Mouse (Mus musculus) intestine, embryonic 14.5 days (tissue): ENCODE data around the gene Erlec1. TPM values are rescaled to one million over a fixed set of nuclear protein-coding genes. Genes with fewer than 3 reads are reported as not detected.

Experiments used
- ATAC-seq: fragments of 200-750 bp; cut with Nextera tagmentation; replicated peaks from 2 replicates; pipeline ENCODE4 v1.8.0; 2017; ENCODE audit warnings: low read depth, moderate number of reproducible peaks, moderate TSS enrichment, moderate library complexity; ENCODE audit not compliant: low FRiP score, low TSS enrichment
- DNase-seq: peaks from one replicate; pipeline ENCODE4 v3.0.0-alpha.2; 2018; ENCODE audit warnings: low spot score
- H3K27ac ChIP-seq: fragments of 300-500 bp; sonication (generic); 2 replicates; pipeline ENCODE4 v1.5.1; 2014; ENCODE audit warnings: low read depth, mild to moderate bottlenecking, control low read depth
- H3K27me3 ChIP-seq: fragments of 300-500 bp; sonication (generic); replicated peaks from 2 replicates; pipeline ENCODE4 v1.6.1; 2014; ENCODE audit warnings: low read length, control low read depth; ENCODE audit not compliant: control insufficient read depth, insufficient read depth
- H3K36me3 ChIP-seq: fragments of 300-500 bp; sonication (generic); 2 replicates; pipeline ENCODE4 v1.6.1; 2014; ENCODE audit warnings: low read length, control low read depth; ENCODE audit not compliant: control insufficient read depth, insufficient read depth
- H3K4me1 ChIP-seq: fragments of 300-500 bp; sonication (generic); replicated peaks from 2 replicates; pipeline ENCODE4 v1.6.1; 2014; ENCODE audit warnings: low read length, control low read depth, mixed read lengths; ENCODE audit not compliant: control insufficient read depth, insufficient read depth
- H3K4me2 ChIP-seq: fragments of 300-500 bp; sonication (generic); 2 replicates; pipeline ENCODE4 v1.6.1; 2014; ENCODE audit warnings: low read length
- H3K4me3 ChIP-seq: fragments of 300-500 bp; sonication (generic); 2 replicates; pipeline ENCODE4 v1.5.1; 2014; ENCODE audit warnings: low read depth, low read length, control low read depth, mixed read lengths
- H3K9ac ChIP-seq: fragments of 300-500 bp; sonication (generic); 2 replicates; pipeline ENCODE4 v1.6.1; 2014; ENCODE audit warnings: mild to moderate bottlenecking, low read length
- H3K9me3 ChIP-seq: fragments of 300-500 bp; sonication (generic); 2 replicates; pipeline ENCODE4 v1.6.1; 2016; ENCODE audit warnings: low read length, control low read depth; ENCODE audit not compliant: control insufficient read depth
- WGBS: fragments of 180-500 bp; shearing (Covaris S2); extraction: QIAGEN DNeasy Blood & Tissue Kit; methylation state at CpG from one replicate; pipeline ENCODE4 v1.1.7; 2014; 5-methylcytosine and 5-hydroxymethylcytosine counted together
- polyA plus RNA-seq: library from polyadenylated mRNA; unstranded; fragments of >200 nt; fragmentation: Nextera tagmentation; extraction: Ambion mirVana; gene quantifications from 2 replicates; pipeline ENCODE4 v1.2.1, GENCODE M21; 2014

Erlec1 gene
- polyA plus RNA-seq, 1 experiment from 2014 or later: 13.4 TPM

DNA sequence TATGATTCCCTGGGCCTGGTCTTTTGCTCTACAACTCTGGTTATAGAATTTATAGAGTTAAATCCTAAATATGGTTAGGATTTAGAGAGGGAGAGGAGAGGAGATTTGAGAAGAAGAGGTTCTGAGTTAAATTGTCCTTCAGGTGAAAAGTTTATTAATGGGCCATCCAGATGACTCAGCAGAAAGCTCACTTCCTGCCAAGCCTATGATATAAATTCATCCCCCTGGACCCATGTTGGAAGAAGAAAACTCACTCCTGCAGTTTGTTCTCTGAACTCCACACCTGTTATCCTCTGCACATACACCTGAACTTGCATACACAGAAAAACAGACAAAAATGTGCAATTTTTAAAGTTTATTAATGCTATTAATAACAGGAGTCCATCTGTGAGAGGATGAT is 54.8 kb downstream of the Erlec1 start:
- no peak for ATAC-seq
- no peak overlapping the region for H3K27ac ChIP-seq

DNA sequence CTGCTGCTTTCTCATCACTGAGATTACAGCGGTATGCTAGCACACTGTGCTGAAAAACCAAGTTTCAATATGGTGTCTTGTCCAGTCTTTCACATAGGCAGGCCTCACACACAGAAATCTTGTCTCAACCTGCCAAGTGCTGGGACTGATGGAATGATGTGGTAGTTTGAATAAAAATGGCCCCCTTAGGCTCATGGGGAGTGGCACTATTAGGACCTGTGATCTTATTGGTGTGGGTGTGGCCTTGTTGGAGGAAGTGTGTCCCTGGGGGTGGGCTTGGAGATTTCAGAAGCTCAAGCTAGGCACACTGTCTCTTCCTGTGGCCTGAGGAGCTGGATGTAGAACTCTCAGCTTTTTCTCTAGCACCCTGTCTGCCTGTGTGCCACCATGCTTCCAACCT is 57.9 kb downstream of the Erlec1 start:
- WGBS: 86% methylated on average over 1 of the region's 1 CpGs
- H3K4me3 ChIP-seq: no peak overlapping the region
- no peak overlapping the region for H3K4me2 ChIP-seq
- H3K4me1 ChIP-seq: no peaks in the 10 kb centered on the region
- DNase-seq: no peak
- no peaks in the 10 kb centered on the region for H3K9me3 ChIP-seq
- no peak overlapping the region for H3K27ac ChIP-seq
- no peak overlapping the region for H3K9ac ChIP-seq
- H3K27me3 ChIP-seq: no peaks in the 10 kb centered on the region
- ATAC-seq: no peak
- no peaks in the 10 kb centered on the region for H3K36me3 ChIP-seq

More for the DNA sequence above, 54.8 kb downstream of the Erlec1 start:
- H3K36me3 ChIP-seq: no peaks in the 10 kb centered on the region
- no peaks in the 10 kb centered on the region for H3K27me3 ChIP-seq
- no peaks in the 10 kb centered on the region for H3K4me1 ChIP-seq
- DNase-seq: no peak
- H3K4me2 ChIP-seq: no peak overlapping the region
- H3K9me3 ChIP-seq: no peaks in the 10 kb centered on the region
- no peak overlapping the region for H3K4me3 ChIP-seq
- no peak overlapping the region for H3K9ac ChIP-seq

DNA sequence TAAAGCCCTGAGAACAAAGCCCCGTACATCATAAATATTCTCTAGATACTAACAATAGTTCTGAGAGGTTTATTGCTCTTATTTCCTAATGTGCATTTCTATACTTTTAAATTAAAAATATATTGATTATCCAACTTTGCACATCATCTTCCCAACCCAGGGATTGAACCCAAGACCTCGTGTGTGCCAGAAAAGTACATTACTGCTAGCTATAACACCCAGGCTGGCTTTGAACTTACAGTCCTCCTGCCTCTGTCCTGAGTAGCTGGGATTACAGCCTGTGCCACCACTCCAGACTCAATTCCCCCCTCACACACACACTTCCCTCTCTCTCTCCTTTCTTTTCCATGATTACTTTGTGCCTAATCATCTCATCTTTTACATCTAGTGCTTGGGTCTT is 66.0 kb downstream of the Erlec1 start:
- H3K27ac ChIP-seq: no peak overlapping the region
- 89% methylated on average over 2 of the region's 2 CpGs for WGBS
- H3K4me3 ChIP-seq: no peak overlapping the region
- ATAC-seq: no peak
- no peaks in the 10 kb centered on the region for H3K4me1 ChIP-seq
- no peak overlapping the region for H3K9ac ChIP-seq
- no peaks in the 10 kb centered on the region for H3K9me3 ChIP-seq
- no peaks in the 10 kb centered on the region for H3K27me3 ChIP-seq
- no peak for DNase-seq
- no peaks in the 10 kb centered on the region for H3K36me3 ChIP-seq
- H3K4me2 ChIP-seq: no peak overlapping the region

DNA sequence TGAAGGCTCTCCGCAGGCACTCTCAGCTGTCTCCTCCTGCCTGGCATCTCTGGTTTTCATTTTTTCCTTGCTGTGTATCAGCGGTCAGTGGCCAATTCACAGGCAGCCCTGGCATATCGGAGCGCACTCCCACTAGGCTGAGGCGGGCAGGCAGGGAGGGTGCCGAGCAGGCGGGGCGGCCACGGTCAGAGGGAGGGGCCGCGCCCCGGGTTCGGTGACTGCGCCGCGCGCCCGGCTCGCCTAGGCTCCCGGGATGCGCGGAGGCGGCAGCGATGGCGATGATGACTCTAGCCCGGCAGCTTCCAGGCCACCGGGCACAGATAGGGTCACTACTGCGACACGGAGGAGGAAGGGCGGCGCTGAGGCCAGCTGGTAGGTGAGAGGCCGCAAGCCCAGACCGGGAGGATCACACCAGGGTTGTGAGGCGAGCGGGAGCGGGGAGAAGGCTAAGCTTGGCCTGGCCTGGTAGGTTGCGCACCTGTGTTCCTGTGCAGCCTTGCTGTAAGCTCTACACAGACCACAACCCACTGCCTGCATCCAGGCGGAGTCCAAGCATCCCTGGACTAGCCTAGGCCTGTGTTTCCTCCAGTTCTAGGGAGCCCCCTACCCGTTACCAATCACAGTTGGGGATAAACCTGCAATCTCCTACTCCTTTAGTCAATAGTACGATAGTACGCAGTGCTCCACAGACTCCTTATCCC is 68.8 kb downstream of the Erlec1 start, which contains the start of the genes Gpr75 and Asb3:
Gpr75 (plus strand) TSS at position 188 of the 701 bp plus-strand sequence.
Asb3 (plus strand) TSS at position 246 of the 701 bp plus-strand sequence.
- Histone ChIP-seq H3K4me1 (no peaks in the 10 kb centered on the region), H3K9ac (peak within 1 kb of the TSS; percentile 22)
- WGBS: 3% methylated on average over 39 of the region's 41 CpGs

More for the DNA sequence above, 68.8 kb downstream of the Erlec1 start, which contains the start of the genes Gpr75 and Asb3:
- no peak within 1 kb of the TSS for H3K27ac ChIP-seq
- H3K4me2 ChIP-seq: peak within 1 kb of the TSS; percentile 88
- H3K9me3 ChIP-seq: no peaks in the 10 kb centered on the region
- peak; percentile 92 for ATAC-seq
- peak within 1 kb of the TSS; percentile 34 for H3K4me3 ChIP-seq
- DNase-seq: peak; percentile 75
- H3K27me3 ChIP-seq: no peaks in the 10 kb centered on the region
- H3K36me3 ChIP-seq: no peaks in the 10 kb centered on the region; the same call in 1 of the 2 replicates

Other genes with a start within 250 kb of the Erlec1 start
- 26.1 and 29.3 TPM in 2 replicates for gene Psme4, start 182.6 kb downstream of the Erlec1 start, polyA plus RNA-seq
- gene Gpr75, start 69.0 kb downstream of the Erlec1 start, polyA plus RNA-seq: 0.12 and 0.14 TPM in 2 replicates
- 24.2 and 30.9 TPM in 2 replicates for gene Asb3, start 68.9 kb downstream of the Erlec1 start, polyA plus RNA-seq
- gene Chac2, start 32.0 kb upstream of the Erlec1 start, polyA plus RNA-seq: 11.6 and 13.5 TPM in 2 replicates
- gene Gm17332, start 228.1 kb upstream of the Erlec1 start, polyA plus RNA-seq: not detected in 2 replicates